In genomic region chr5:117622221-117622620, GRCm38 (mm10) we compare ENCODE assay signal across 13 mouse cellular contexts.
DNase-seq lines count a peak whose midpoint lies in the region; ATAC-seq lines count a peak whose summit lies in the region.
"Had no signal": no experiment of that assay in that cellular context is flagged by ENCODE, and none has a peak within 500 bp of the region (broad histone marks: within the 10 kb centered on the region; RNA-seq: fewer than 3 reads in every experiment).

No protein-coding gene starts in this region.

- no peak overlapping the region for H3K4me3 ChIP-seq in kidney, embryonic 14.5 days (ENCODE audit: low read length)
- H3K4me3 ChIP-seq: embryonic facial prominence, embryonic 12.5 days; heart, embryonic 13.5 days had no signal

- ATAC-seq in frontal cortex, adult (ENCODE audit: low TSS enrichment), result peak; percentile 69
- ATAC-seq in kidney, embryonic 14.5 days (ENCODE audit: low FRiP score, low TSS enrichment), result peak; percentile 71
- ATAC-seq: intestine, embryonic 16.5 days; lung, postnatal 0 days had no signal

- H3K4me2 ChIP-seq in kidney, embryonic 14.5 days (replicated peaks; ENCODE audit: low read depth, low read length), result no peak overlapping the region
- H3K4me2 ChIP-seq: embryonic facial prominence, embryonic 12.5 days; heart, embryonic 13.5 days had no signal

- no peaks in the 10 kb centered on the region for H3K9me3 ChIP-seq in kidney, embryonic 14.5 days (ENCODE audit: control insufficient read depth, low read length)
- H3K9me3 ChIP-seq: embryonic facial prominence, embryonic 12.5 days; heart, embryonic 13.5 days had no signal

- no peak overlapping the region for H3K9ac ChIP-seq in kidney, embryonic 14.5 days (ENCODE audit: low read depth, low read length)
- H3K9ac ChIP-seq: embryonic facial prominence, embryonic 12.5 days; heart, embryonic 13.5 days had no signal

- H3K4me1 ChIP-seq in kidney, embryonic 14.5 days (ENCODE audit: control insufficient read depth, insufficient read depth, low read length), result peaks cover 10% of the 10 kb centered on the region
- H3K4me1 ChIP-seq: embryonic facial prominence, embryonic 12.5 days had no signal

- 18% methylated on average over 12 of the region's 12 CpGs for WGBS in kidney, embryonic 14.5 days

- DNase-seq in frontal cortex, postnatal 36 days (ENCODE audit: low spot score in 2 of 2), result no peak
- peak; percentile 48 for DNase-seq in right cerebral cortex, adult 18-20 months
- no peak for DNase-seq in right cerebral cortex, postnatal 36 days (ENCODE audit: low spot score in 2 of 2)
- DNase-seq in retina, postnatal 7 days (ENCODE audit: low read depth, low spot score), result peak; percentile 11
- DNase-seq in heart, postnatal 4 days, result no peak
- no peak for DNase-seq in right cerebral cortex, adult 2 months (ENCODE audit: low spot score in 2 of 2)

- no peak overlapping the region for H3K27ac ChIP-seq in kidney, embryonic 14.5 days (ENCODE audit: low read depth, low read length)
- H3K27ac ChIP-seq: embryonic facial prominence, embryonic 12.5 days; heart, embryonic 13.5 days had no signal

- no peaks in the 10 kb centered on the region for H3K36me3 ChIP-seq in kidney, embryonic 14.5 days (ENCODE audit: control insufficient read depth, insufficient read depth, low read length)
- H3K36me3 ChIP-seq: embryonic facial prominence, embryonic 12.5 days; heart, embryonic 13.5 days had no signal

- H3K27me3 ChIP-seq in kidney, embryonic 14.5 days (ENCODE audit: control insufficient read depth, insufficient read depth, low read length), result peaks cover 2% of the 10 kb centered on the region; the same call in 1 of the 2 replicates
- H3K27me3 ChIP-seq: CH12.LX; embryonic facial prominence, embryonic 12.5 days; heart, embryonic 13.5 days had no signal

Comparison
In these comparisons a context has a peak if more than half of its experiments do, and no peak if none do; other contexts are left out.
1. DNase-seq: peak in right cerebral cortex, adult 18-20 months (single experiment) and retina, postnatal 7 days (single experiment); none in frontal cortex, postnatal 36 days (0 of 2), right cerebral cortex, postnatal 36 days (0 of 2), heart, postnatal 4 days (single experiment) and right cerebral cortex, adult 2 months (0 of 2).